Mouse (Mus musculus) embryonic fibroblast, embryonic 13.5 days (primary cell): ENCODE measurements at regions not wholly inside any gene's neighbourhood (a gene's known extent, or its start where the extent isn't known, plus 50 kb on each side); places are given as distances from the start of the nearest gene placed in this dataset.

Experiments used
- CTCF ChIP-seq: IDR thresholded peaks from 2 replicates; pipeline ENCODE4 v1.5.1; 2011; ENCODE audit warnings: mild to moderate bottlenecking, control low read depth, low read length, moderate library complexity, borderline replicate concordance; ENCODE audit not compliant: insufficient read depth
- POLR2A ChIP-seq: IDR thresholded peaks from 2 replicates; pipeline ENCODE4 v1.6.1; 2011; ENCODE audit warnings: low read depth, mild to moderate bottlenecking, control low read depth, low read length, moderate library complexity

GRCm38 (mm10) chr5:4664918-4665317 lies 92.9 kb downstream of the Fzd1 start:
- no peak for TF ChIP-seq POLR2A
- TF ChIP-seq CTCF = no peak
